Mouse (Mus musculus): ENCODE data around the gene Atp2b2. TPM values are rescaled to one million over a fixed set of nuclear protein-coding genes. Genes with fewer than 3 reads are reported as not detected.

The Atp2b2 gene
- total RNA-seq, 2 experiments from 2014 or later: 324 to 330 TPM

GRCm38 (mm10) chr6:113855581-113855980 lies 186.8 kb downstream of the Atp2b2 start:
- no peak for DNase-seq

GRCm38 (mm10) chr6:113852318-113852717 lies 190.1 kb downstream of the Atp2b2 start:
- no peak for DNase-seq

- no peak for DNase-seq
Measured at GRCm38 (mm10) chr6:113849819-113850218, 192.6 kb downstream of the Atp2b2 start.

- no peak for DNase-seq
Measured at GRCm38 (mm10) chr6:113848655-113849054, 193.8 kb downstream of the Atp2b2 start.

- DNase-seq: no peak
Measured at GRCm38 (mm10) chr6:113847092-113847491, 195.3 kb downstream of the Atp2b2 start.

- DNase-seq: no peak
Measured at GRCm38 (mm10) chr6:113843248-113843647, 199.2 kb downstream of the Atp2b2 start.

- DNase-seq: no peak
Measured at GRCm38 (mm10) chr6:113838493-113838892, 203.9 kb downstream of the Atp2b2 start.

GRCm38 (mm10) chr6:113837740-113838139 lies 204.7 kb downstream of the Atp2b2 start:
- no peak for DNase-seq

GRCm38 (mm10) chr6:113836545-113836944 lies 205.9 kb downstream of the Atp2b2 start:
- no peak for DNase-seq

GRCm38 (mm10) chr6:113830463-113830862 lies 211.9 kb downstream of the Atp2b2 start:
- DNase-seq: no peak

GRCm38 (mm10) chr6:113827309-113827708 lies 215.1 kb downstream of the Atp2b2 start:
- DNase-seq: no peak

- peak; percentile 55 to 71 for DNase-seq
Measured at GRCm38 (mm10) chr6:113822417-113822816, 220.0 kb downstream of the Atp2b2 start.

- no peak for DNase-seq
Measured at GRCm38 (mm10) chr6:113816690-113817089, 225.7 kb downstream of the Atp2b2 start.

GRCm38 (mm10) chr6:113811462-113811861 lies 231.0 kb downstream of the Atp2b2 start:
- DNase-seq: no peak

GRCm38 (mm10) chr6:113810667-113811066 lies 231.7 kb downstream of the Atp2b2 start:
- no peak for DNase-seq

GRCm38 (mm10) chr6:113806241-113806640 lies 236.2 kb downstream of the Atp2b2 start:
- no peak for DNase-seq

- peak in 1 of 2 experiments; percentile 43 for DNase-seq
Measured at GRCm38 (mm10) chr6:113801233-113801632, 241.2 kb downstream of the Atp2b2 start.

- DNase-seq: no peak
Measured at GRCm38 (mm10) chr6:113799915-113800314, 242.5 kb downstream of the Atp2b2 start.

GRCm38 (mm10) chr6:113799349-113799748 lies 243.1 kb downstream of the Atp2b2 start:
- no peak for DNase-seq

- DNase-seq: no peak
Measured at GRCm38 (mm10) chr6:113798921-113799320, 243.5 kb downstream of the Atp2b2 start.

GRCm38 (mm10) chr6:113795241-113795702 lies 247.1 kb downstream of the Atp2b2 start:
- no peak for DNase-seq

GRCm38 (mm10) chr6:113792368-113792767 lies 250.0 kb downstream of the Atp2b2 start:
- DNase-seq: no peak

- DNase-seq: no peak
Measured at GRCm38 (mm10) chr6:113791012-113791411, 251.4 kb downstream of the Atp2b2 start.

GRCm38 (mm10) chr6:113787459-113787968 lies 254.9 kb downstream of the Atp2b2 start:
- no peak for DNase-seq

GRCm38 (mm10) chr6:113785658-113786057 lies 256.8 kb downstream of the Atp2b2 start:
- DNase-seq: no peak
